Mouse (Mus musculus): ENCODE measurements around the gene March5.
"Not testable (repeated sequence)": the region's sequence is repeated elsewhere in the genome, so short reads cannot be mapped to it uniquely, and the experiment has no call there.

Gene March5

GRCm38 (mm10) chr19:37207303-37208175 is at the start of gene March5:
Gene March5 (plus strand): TSS chr19:37207543.
- DNase-seq (ENCODE audit: low read depth, low spot score): peak; percentile 84

GRCm38 (mm10) chr19:37172096-37172495 is 35.2 kb upstream of the March5 start:
- no peak for DNase-seq (ENCODE audit: low read depth, low spot score)

GRCm38 (mm10) chr19:37172566-37173130 is 34.7 kb upstream of the March5 start:
- DNase-seq (ENCODE audit: low read depth, low spot score): no peak

- no peak for DNase-seq (ENCODE audit: low read depth, low spot score)
These were observed 33.8 kb upstream of the March5 start for GRCm38 (mm10) chr19:37173331-37174115.

- peak; percentile 42 for DNase-seq (ENCODE audit: low read depth, low spot score)
These were observed 33.1 kb upstream of the March5 start for GRCm38 (mm10) chr19:37174116-37174715.

GRCm38 (mm10) chr19:37174716-37175435 is 32.5 kb upstream of the March5 start:
- peak; percentile 76 for DNase-seq (ENCODE audit: low read depth, low spot score)

GRCm38 (mm10) chr19:37175436-37175805 is 31.9 kb upstream of the March5 start:
- no peak for DNase-seq (ENCODE audit: low read depth, low spot score)

- no peak for DNase-seq (ENCODE audit: low read depth, low spot score)
These were observed 31.4 kb upstream of the March5 start for GRCm38 (mm10) chr19:37175919-37176318.

- no peak for DNase-seq (ENCODE audit: low read depth, low spot score)
These were observed 30.4 kb upstream of the March5 start for GRCm38 (mm10) chr19:37176879-37177462.

- peak; percentile 76 for DNase-seq (ENCODE audit: low read depth, low spot score)
These were observed 29.3 kb upstream of the March5 start for GRCm38 (mm10) chr19:37177819-37178708.

GRCm38 (mm10) chr19:37188366-37188948 is 18.9 kb upstream of the March5 start:
- DNase-seq (ENCODE audit: low read depth, low spot score): no peak

- DNase-seq (ENCODE audit: low read depth, low spot score): no peak
These were observed 14.8 kb upstream of the March5 start for GRCm38 (mm10) chr19:37192475-37193058.

- peak; percentile 41 for DNase-seq (ENCODE audit: low read depth, low spot score)
These were observed 9.0 kb upstream of the March5 start for GRCm38 (mm10) chr19:37198165-37198880.

GRCm38 (mm10) chr19:37199889-37200288 is 7.5 kb upstream of the March5 start:
- DNase-seq (ENCODE audit: low read depth, low spot score): no peak

GRCm38 (mm10) chr19:37203371-37203770 is 4.0 kb upstream of the March5 start:
- DNase-seq (ENCODE audit: low read depth, low spot score): no peak

- DNase-seq (ENCODE audit: low read depth, low spot score): not testable (repeated sequence)
These were observed 2.2 kb upstream of the March5 start for GRCm38 (mm10) chr19:37205155-37205554.

GRCm38 (mm10) chr19:37206641-37207302 is 571 bp upstream of the March5 start:
- DNase-seq (ENCODE audit: low read depth, low spot score): peak; percentile 78

Measured in R1 (cell line).